Mouse (Mus musculus) C2C12 (cell line): ENCODE results near the gene St3gal3. TPM values are rescaled to one million over a fixed set of nuclear protein-coding genes. Genes with fewer than 3 reads are reported as not detected.

Source experiments
- H3K27me3 ChIP-seq: one replicate; pipeline ENCODE4 v1.6.1; 2011; ENCODE audit not compliant: control insufficient read depth, insufficient read depth, insufficient read length
- H3K36me3 ChIP-seq: one replicate; pipeline ENCODE4 v1.6.1; 2011; ENCODE audit not compliant: control insufficient read depth, insufficient read depth
- H3K4me3 ChIP-seq: one replicate; pipeline ENCODE4 v1.5.1; 2011; ENCODE audit warnings: mild to moderate bottlenecking, control low read depth; ENCODE audit not compliant: poor library complexity, insufficient read depth, severe bottlenecking
- H3K79me2 ChIP-seq: one replicate; pipeline ENCODE4 v1.6.1; 2011; ENCODE audit not compliant: control insufficient read depth, insufficient read depth
- H3K79me3 ChIP-seq: one replicate; pipeline ENCODE4 v1.6.1; 2011; ENCODE audit warnings: low read depth, control low read depth
- H3ac ChIP-seq: one replicate; pipeline ENCODE3; 2011; ENCODE audit warnings: low read depth; ENCODE audit not compliant: control insufficient read depth, insufficient read length
- CEBPB ChIP-seq: IDR thresholded peaks from one replicate; pipeline ENCODE4 v1.6.1; 2011; ENCODE audit warnings: low read depth, mild to moderate bottlenecking, control low read depth, moderate library complexity
- CTCF ChIP-seq: IDR thresholded peaks from one replicate; pipeline ENCODE4 v1.5.1; 2011; ENCODE audit not compliant: control insufficient read depth, insufficient read depth, insufficient read length
- FOSL1 ChIP-seq: IDR thresholded peaks from one replicate; pipeline ENCODE4 v1.8.0; 2011; ENCODE audit warnings: mild to moderate bottlenecking, low read length; ENCODE audit not compliant: poor library complexity, insufficient read depth, severe bottlenecking
- MAX ChIP-seq: IDR thresholded peaks from one replicate; pipeline ENCODE4 v1.6.1; 2011; ENCODE audit warnings: mild to moderate bottlenecking, control low read depth
- MYOD1 ChIP-seq: IDR thresholded peaks from one replicate; pipeline ENCODE4 v1.6.1; 2011; ENCODE audit warnings: low read depth; ENCODE audit not compliant: control insufficient read depth, insufficient read length
- MYOG ChIP-seq: IDR thresholded peaks from one replicate; pipeline ENCODE4 v1.6.1; 2011; ENCODE audit not compliant: control insufficient read depth, insufficient read length; ENCODE audit errors: extremely low read depth
- USF1 ChIP-seq: IDR thresholded peaks from one replicate; pipeline ENCODE4 v1.6.1; 2011; ENCODE audit warnings: low read depth, mild to moderate bottlenecking, control low read depth, moderate library complexity
- polyA plus RNA-seq: library from polyadenylated mRNA; unstranded; fragments of >200 nt; fragmentation: generic; extraction: Trizol; gene quantifications from one replicate; pipeline ENCODE4 v1.2.1, GENCODE M21; 2012; ENCODE audit warnings: missing spikeins

St3gal3 gene
- polyA plus RNA-seq, 1 experiment, result 20.4 TPM

DNA sequence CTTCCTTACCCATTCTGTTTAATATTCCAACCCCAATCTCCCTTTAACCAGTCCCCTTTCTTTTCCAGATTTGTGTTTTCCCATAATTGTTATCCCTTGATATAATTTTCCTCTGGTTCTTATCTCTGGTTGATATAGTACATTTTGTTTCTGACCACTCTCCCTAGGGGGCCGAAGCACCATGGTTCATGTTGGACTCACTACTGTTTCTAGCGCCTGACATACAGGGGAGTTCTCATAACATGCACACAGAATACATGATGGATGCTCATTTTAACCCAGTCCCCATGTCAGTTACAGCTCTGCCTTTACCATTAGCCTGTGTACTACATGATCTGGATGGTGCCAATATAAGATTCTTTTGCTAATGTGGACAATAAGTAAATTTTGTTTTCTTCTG, 246.8 kb downstream of the St3gal3 start:
- Histone ChIP-seq H3K27me3 (no peaks in the 10 kb centered on the region), H3ac (no peak overlapping the region), H3K79me2 (peaks cover 50% of the 10 kb centered on the region), H3K79me3 (peaks cover 15% of the 10 kb centered on the region), H3K36me3 (peaks cover 7% of the 10 kb centered on the region), H3K4me3 (no peak overlapping the region)
- TF ChIP-seq FOSL1 (no peak), CTCF (no peak), CEBPB (no peak), MYOG (no peak), MAX (no peak), USF1 (no peak), MYOD1 (no peak)

DNA sequence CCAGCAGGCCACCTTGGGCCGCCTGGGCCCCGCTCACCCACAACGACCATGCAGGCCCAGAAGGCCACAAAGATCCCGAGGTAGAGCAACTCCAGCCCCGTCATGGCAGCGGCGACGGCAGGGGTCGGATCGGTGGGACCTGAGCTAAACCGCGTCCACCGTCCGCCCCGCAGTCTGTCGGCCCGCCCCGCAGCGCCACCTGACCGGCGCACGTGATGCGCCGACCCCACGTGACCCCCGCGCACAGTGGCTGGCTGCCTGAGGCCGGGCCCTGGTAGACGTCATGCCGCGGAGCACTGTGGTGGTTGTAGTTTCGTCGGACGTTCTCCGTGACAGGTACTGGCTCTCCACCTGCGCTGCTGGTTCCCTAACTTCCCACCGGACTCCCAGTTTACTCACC, 247.6 kb downstream of the St3gal3 start, which contains the start of gene Atp6v0b:
Gene Atp6v0b (minus strand): TSS at position 201 of the 400 bp plus-strand sequence.
- TF ChIP-seq USF1 (peak; percentile 99), CEBPB (no peak), MYOG (no peak), MYOD1 (no peak), CTCF (no peak), MAX (peak; percentile 81), FOSL1 (no peak)
- Histone ChIP-seq H3K4me3 (peak within 1 kb of the TSS; percentile 64), H3K27me3 (no peaks in the 10 kb centered on the region), H3ac (peak within 1 kb of the TSS; percentile 76), H3K79me3 (peaks cover 15% of the 10 kb centered on the region), H3K36me3 (peaks cover 7% of the 10 kb centered on the region), H3K79me2 (peaks cover 56% of the 10 kb centered on the region)

GRCm38 (mm10) chr4:117886644-117887043, 248.1 kb downstream of the St3gal3 start:
- Histone ChIP-seq H3K4me3 (peak overlapping the region; percentile 64), H3K79me2 (peaks cover 58% of the 10 kb centered on the region), H3K79me3 (peaks cover 17% of the 10 kb centered on the region), H3ac (peak overlapping the region; percentile 76), H3K27me3 (no peaks in the 10 kb centered on the region), H3K36me3 (peaks cover 7% of the 10 kb centered on the region)
- TF ChIP-seq CEBPB, result no peak
- no peak for TF ChIP-seq USF1
- no peak for TF ChIP-seq FOSL1
- TF ChIP-seq MAX, result no peak
- no peak for TF ChIP-seq MYOD1
- no peak for TF ChIP-seq MYOG
- no peak for TF ChIP-seq CTCF

GRCm38 (mm10) chr4:117885994-117886393, 248.7 kb downstream of the St3gal3 start:
- Histone ChIP-seq H3ac (no peak overlapping the region), H3K79me3 (peaks cover 16% of the 10 kb centered on the region), H3K27me3 (no peaks in the 10 kb centered on the region), H3K36me3 (peaks cover 7% of the 10 kb centered on the region), H3K4me3 (peak overlapping the region; percentile 64), H3K79me2 (peaks cover 56% of the 10 kb centered on the region)
- TF ChIP-seq USF1 (no peak), CTCF (no peak), MYOG (no peak), MYOD1 (no peak), CEBPB (no peak), FOSL1 (no peak), MAX (no peak)

- TF ChIP-seq CTCF, result no peak
- no peak for TF ChIP-seq MAX
- no peak for TF ChIP-seq MYOG
- no peak for TF ChIP-seq USF1
- TF ChIP-seq CEBPB, result no peak
- no peak for TF ChIP-seq FOSL1
- TF ChIP-seq MYOD1, result no peak
- H3K27me3 ChIP-seq, result no peaks in the 10 kb centered on the region
- peaks cover 48% of the 10 kb centered on the region for H3K79me2 ChIP-seq
- H3ac ChIP-seq, result no peak overlapping the region
- H3K36me3 ChIP-seq, result peaks cover 7% of the 10 kb centered on the region
- H3K4me3 ChIP-seq, result no peak overlapping the region
- H3K79me3 ChIP-seq, result peaks cover 13% of the 10 kb centered on the region
These were observed 249.6 kb downstream of the St3gal3 start for GRCm38 (mm10) chr4:117885093-117885492.

- TF ChIP-seq CEBPB (no peak), MYOG (no peak), MAX (no peak), MYOD1 (no peak), CTCF (no peak), USF1 (no peak), FOSL1 (no peak)
- Histone ChIP-seq H3ac (no peak overlapping the region), H3K36me3 (peaks cover 9% of the 10 kb centered on the region), H3K27me3 (no peaks in the 10 kb centered on the region), H3K79me2 (peaks cover 48% of the 10 kb centered on the region), H3K79me3 (peaks cover 13% of the 10 kb centered on the region), H3K4me3 (peak overlapping the region; percentile 55)
These were observed 250.6 kb downstream of the St3gal3 start for GRCm38 (mm10) chr4:117884146-117884545.
